Mouse (Mus musculus) liver, adult 2 months (tissue): ENCODE measurements at regions not wholly inside any gene's neighbourhood (a gene's known extent, or its start where the extent isn't known, plus 50 kb on each side); places are given as distances from the start of the nearest gene placed in this dataset.

Experiments
- CTCF ChIP-seq: fragments of 200-500 bp; IDR thresholded peaks from 2 replicates; pipeline ENCODE4 v1.5.1; 2011; ENCODE audit warnings: low read depth, low read length, control low read depth
- POLR2A ChIP-seq: fragments of 200-500 bp; IDR thresholded peaks from 2 replicates; pipeline ENCODE4 v1.6.1; 2011; ENCODE audit warnings: low read length, control low read depth; ENCODE audit not compliant: insufficient read depth; ENCODE audit errors: extremely low read depth

DNA sequence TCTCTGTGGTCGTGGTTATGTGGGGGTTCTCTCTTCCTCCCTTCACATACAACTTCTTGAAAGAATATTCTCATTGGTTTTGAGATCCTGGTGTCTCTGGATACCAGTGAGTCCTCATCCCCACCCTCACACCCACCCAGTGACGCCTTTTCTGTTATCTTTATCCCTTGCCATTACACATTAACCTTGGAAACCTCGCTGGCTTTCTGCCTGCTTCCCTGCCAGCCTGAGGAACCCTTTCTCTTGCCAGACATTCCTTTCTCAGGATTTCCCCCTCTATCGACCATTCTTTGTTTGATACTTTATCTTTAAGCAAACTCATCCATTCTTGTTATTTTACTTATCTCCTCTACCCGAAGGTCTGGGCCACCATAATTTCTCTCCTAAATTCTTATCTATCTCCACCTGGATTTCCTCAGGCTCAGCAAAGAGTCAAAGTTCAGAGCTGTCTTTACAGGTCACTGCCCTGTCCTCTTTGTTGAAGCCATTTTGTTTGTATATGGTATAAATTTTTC lies 182.5 kb upstream of the Nr2f2 start:
- TF ChIP-seq POLR2A (no peak), CTCF (no peak)
